Mouse (Mus musculus) mesoderm, embryonic 11.5 days (tissue): ENCODE measurements around the gene Ssbp3.

Source experiments
- DNase-seq: peaks from one replicate; pipeline ENCODE4 v3.0.0-alpha.2; 2012; ENCODE audit warnings: low read depth, low spot score

Gene Ssbp3

DNA sequence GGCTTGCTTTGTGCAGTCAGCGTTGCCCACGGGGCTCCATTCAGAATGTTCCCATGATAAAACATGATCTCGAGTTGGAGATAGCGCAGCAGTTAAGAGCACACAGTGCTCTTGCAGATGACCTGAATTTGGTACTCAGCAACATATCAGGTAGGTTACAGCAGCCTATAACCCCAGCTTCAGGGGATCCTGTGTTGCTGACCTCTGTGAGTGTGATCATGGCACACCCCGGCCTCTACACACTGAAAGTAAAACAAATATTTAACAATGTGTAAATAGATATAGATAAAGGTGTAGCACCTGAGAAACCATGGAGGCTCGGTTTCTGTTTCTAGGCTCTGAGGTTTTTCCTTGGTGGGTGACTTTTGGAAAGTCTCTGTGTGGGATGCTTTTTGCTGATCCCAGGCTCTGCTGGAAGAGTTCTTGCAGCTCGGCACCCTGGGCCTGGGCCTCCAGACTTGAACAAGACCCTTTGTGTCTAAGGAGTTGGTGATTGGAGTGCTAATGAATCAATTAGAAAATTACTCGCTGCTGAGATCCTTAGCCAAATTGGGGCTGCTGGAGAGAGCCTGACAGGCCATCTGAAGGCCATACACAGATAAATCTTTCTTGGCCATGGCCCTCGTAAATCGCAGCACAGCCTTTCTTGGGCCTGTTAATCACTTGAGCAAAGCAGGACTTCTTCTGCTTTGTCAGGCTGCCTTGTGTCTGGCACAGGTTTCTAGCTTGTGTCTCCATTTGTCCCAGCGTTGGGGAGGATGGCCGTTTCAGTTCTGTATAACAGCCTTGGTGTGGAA is 49.2 kb downstream of the Ssbp3 start:
- DNase-seq, result peak; percentile 51

DNA sequence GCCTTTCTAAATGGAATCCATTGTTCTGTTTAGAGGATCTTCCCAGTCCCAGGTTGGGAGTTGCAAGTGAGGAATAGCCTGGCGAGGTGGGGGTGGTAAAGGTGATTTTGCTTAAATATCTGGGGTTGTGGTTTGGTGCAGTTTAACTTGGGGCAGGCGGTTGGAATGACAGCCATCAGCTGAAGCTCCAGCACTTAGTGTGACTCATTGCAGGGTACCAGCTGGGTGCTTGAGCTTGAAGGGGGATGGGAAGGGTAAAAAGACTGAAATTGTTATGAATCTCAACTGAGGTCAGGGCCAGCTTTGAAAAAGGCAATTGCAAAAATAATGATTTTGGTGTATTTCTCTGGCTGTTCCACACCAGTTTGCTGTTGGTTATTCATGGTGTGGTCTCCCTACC is 50.0 kb downstream of the Ssbp3 start:
- no peak for DNase-seq

DNA sequence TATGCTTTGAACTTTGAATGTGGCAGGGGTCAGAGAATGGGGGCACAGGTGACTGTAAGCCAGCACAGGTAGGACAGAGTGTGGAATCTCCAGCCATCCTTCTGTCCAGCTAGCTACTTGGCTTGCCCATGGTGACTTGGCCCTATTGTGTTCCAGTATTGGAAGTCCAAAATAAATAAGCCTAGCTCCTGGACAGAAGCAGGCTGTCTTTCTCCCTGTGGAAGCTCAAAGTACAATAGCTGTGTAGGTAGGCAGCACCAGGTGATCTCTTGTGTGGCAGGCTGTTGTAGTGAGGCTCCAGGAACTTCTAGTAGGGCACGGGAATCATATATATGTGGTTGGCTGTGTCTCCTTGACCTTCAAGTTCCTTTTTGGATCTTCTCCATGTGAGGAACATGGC is 50.8 kb downstream of the Ssbp3 start:
- no peak for DNase-seq

DNA sequence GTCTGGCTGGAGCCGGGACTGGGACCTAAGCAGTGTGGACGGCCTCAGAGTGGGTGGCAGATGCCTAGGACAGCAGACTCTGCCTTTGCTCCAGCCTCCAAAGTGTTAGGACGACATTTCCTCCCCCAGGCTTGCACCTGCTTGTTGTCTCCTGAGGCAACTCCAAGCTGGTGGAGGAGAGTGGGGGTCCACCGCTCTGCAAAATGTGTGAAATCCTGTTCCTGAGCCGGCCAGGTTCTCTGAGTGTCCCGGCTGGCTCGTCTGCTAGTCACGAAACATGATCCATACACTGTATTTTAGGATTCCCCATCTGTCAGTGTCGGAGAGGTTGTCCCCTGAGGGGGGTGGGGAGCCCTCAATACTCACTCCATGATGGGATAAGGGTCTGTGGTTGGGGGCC is 53.9 kb downstream of the Ssbp3 start:
- no peak for DNase-seq

DNA sequence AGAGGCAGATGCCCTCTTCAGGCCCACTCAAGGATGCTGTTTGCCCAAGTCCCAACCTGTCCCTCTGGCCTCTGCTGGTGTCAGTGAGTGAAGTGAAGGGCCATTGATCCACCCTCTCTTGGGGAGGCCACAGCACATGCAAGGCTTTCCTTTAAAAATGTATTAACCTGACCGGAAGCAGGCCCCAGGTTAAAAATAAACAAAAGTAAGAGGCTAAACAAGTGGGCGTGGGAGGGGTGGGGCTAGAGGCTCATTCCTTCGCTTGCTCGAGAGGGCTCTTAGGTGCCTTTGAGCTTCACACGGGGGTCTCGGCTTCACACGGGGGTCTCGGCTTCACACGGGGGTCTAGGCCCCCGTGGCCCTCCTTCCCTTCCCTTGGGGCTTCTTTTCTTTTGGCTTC is 54.5 kb downstream of the Ssbp3 start:
- DNase-seq, result no peak

DNA sequence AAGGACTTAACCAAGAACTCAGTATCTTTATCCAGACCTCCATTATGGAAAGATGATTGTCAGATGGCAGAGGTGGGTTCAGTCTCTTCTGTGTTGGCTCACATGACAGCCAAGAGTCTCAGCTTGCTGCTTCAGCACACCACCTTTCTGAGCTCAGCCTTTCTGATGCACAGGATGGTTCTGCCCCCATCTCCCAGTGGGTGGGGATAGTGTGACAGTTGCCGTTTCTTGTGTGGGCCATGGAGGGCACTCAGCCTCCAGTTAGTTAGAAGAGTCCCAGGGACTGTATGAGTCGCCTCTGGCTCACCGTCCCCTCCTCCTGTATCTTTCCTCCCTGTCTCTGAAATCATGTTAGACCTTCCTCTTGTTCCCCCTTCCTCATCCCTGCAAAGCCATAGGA is 55.9 kb downstream of the Ssbp3 start:
- no peak for DNase-seq

DNA sequence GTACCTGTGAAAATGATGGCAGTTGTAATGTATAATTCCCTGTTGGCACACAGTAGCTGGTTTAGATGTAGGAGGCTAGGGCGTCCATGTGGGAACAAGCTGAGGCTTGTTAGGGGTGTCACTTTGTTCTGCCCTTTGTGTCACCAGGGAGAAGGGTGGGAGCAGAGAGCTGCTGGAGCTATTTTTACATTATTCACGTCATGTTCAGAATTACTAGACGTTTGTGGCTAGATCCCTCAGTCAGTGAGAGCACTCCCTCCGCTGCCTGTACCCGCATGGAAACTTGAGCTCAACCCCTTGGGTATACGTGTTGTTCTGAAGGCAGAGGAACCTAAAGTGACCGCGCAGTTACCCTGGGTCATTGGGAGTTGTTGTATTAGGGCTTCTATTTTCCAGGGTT is 58.4 kb downstream of the Ssbp3 start:
- DNase-seq, result no peak

DNA sequence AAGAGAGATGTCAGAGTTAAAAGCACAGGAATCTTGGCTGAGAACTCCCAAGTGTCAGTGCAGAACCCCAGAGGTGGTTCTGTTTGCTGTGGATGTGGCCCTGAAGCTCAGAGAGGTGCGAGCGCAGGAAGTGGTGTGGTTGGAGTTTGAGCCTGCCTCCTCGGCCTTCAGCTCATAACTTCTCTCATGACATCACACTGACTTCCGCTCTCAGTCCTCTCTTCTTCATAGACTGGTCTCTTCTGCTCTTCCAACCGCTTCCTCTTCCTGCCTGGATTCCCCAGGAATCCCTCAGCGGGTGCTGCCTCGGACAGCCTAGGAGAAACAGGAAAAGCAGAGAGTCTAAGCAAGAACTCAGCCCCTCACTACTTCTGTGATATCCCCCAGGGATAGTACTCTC is 60.3 kb downstream of the Ssbp3 start:
- no peak for DNase-seq

DNA sequence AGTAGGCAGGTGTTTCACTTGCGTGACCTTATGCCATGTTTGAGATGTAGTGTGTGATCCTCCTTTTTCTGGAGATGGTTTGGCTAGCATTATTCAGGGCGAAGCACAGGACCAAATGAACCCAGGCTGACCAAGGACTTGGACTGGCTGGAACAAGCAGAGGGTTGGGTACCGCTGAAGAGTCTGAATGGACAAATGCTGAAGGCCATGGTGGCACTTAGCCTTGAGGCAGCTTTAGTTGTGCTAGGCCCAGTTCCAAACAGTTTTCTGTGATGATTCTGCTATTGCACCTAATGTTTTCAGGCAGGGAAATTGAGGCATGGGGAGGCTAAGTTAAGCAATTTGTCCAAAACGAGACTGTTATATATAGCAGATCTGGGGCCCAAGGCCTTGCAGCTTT is 61.6 kb downstream of the Ssbp3 start:
- no peak for DNase-seq

DNA sequence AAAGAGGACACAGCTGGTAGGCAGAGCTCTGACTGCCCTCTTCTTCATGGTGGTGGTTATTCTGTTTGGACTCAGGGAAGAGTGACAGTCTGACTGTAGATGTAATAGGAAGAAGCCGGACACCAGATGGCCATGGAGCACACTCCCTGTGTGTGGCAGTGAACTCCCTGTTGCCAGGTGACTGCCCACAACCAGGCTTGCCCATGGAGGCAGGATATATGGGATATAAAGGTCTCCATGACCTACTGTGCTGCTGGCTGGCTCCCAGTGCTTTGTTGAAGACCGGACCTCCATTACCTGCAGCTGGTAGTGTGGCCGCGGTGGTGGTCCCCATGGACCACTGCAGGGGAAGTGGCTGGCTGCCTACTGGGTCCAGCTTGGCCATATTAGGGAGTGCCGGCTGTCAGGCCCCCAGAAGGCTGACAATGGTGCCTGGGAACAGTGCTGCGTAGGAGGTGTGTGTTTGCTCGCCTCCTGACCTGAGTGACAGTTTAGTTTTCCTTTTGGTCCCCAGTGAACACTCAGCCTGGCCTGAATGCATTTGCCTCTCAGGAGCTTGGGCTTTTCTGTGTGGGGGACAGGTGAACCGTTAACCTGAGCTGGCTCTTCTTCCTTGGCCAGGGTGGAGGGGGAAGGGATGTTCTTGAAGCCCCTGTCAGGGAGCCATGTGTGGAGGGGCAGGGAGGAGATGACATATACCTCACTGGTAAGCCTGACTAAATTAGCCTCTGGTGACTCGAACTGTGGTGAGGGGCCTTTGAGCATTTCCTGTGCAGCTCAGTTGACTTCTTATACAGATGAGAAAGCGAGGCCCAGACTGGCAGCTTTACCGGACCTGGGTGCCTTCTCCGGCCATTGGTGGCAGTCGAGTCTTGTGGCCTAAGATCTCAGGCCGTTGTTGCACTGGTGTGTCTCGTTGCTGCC is 62.2 kb downstream of the Ssbp3 start:
- no peak for DNase-seq

DNA sequence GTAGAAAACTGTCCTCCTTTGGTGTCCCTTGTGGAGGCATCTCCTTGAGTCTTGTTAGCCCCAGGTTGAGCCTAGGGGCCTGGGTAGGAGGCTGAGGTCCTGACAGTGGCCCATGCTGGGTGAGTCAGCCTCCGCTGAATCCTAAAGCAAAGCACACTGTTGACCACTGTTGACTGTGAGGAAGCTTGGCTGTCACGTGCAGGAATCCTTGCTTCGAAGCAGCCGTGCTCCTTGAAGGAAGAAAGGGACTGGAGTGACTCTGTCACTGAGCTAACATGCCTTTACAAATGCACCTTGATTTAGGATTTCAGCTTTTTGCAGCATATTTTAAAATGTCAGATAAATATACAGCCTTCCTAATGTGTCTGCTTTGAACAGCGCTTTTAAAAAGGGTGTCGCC is 64.8 kb downstream of the Ssbp3 start:
- no peak for DNase-seq

DNA sequence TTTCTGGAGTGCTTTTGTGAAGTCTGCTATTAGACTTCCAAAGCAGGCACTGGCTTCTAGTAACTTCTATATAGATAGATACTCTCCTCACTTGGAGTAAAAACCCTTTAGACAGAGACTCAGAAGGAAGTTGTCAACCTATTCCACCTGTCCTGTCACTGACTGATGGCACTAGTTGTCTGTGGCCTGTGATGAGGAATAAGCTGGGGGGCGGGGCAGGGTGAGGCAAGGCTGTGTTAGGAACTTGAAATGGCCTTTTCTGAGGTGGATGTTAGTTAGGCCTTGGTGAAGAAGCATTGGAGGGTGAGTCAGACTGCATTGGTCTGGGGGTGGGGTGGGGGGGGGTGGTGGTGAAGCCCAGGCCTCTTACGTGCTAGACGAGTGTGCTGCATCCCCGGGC is 65.4 kb downstream of the Ssbp3 start:
- DNase-seq, result no peak

DNA sequence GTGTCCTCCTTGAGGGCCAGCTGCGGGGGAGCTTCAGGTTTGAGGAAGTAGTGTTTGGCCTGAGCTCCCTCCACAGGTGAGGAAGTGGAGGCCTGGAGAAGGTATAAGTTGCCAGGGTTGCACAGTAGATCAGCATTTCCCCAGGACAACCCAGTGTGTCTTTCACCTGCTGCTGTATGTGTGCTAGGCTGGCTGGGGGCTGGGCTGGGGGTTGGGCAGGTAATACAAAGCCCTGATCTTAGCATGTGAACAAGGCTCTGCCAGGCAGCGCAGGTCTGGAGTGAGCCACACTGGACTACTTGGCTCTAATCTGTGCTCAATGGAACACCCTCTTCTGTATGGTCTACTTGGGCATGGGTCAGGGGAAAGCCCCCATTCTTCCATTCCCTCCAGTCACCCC is 66.1 kb downstream of the Ssbp3 start:
- no peak for DNase-seq

DNA sequence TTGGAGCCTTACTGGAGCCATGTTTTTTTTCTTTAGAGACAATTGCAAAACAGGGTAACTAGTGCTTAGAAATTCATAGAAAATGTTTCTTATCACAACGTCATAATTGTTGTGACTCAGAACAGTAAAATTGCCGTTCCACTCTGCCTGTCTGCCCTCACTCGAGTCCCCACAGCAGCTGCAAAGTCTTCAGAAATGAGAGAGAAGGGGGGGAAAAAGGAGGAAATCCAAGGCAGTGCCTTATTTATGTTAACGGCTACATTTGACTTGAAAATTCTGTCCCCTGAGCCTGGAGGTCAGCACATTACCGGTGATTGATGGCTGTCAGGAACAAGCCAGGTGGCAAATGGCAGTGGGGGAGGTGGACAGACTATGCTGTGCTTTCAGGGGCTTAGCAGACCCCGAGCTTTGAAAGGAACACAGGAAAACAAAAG is 66.7 kb downstream of the Ssbp3 start:
- peak; percentile 90 for DNase-seq

DNA sequence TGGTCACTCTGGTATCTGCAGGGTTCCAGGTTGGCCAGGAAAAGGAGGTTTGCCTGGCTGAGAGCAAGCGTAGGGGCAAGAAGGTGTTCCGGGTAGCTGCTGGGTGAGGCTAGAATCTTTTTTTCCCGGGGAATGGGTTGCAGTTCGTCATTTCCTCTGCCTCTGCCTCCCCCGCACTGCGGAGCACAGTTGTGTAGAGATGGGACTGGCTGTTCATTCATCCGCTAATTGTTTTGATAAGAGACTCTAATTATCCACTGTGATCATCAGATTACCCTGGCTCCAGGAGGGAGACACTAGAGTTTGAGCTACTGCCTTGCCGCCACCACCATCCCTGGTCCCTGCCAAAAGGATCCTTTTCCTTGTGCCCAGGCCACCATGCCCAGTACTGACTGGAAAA is 67.9 kb downstream of the Ssbp3 start:
- DNase-seq, result no peak

DNA sequence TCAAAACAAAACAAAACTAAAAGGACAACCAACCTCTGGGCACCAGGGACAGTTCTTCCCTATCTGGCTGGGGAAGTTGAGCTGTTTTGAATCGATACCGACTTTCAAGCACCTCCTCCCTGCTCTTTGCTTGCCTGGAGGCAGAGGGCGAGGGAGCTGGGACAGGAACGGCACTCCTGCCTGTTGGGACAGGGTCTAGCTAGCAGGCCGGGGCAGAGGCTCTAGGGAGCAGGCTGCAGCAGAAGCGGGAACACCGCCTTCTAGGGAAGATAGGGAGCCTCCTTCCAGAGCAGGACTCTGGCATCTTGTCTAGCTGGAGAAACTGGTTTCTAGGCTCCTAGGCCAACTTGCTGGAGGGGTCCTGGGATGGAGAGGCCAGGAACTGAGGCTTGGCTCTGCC is 70.2 kb downstream of the Ssbp3 start:
- DNase-seq, result no peak

DNA sequence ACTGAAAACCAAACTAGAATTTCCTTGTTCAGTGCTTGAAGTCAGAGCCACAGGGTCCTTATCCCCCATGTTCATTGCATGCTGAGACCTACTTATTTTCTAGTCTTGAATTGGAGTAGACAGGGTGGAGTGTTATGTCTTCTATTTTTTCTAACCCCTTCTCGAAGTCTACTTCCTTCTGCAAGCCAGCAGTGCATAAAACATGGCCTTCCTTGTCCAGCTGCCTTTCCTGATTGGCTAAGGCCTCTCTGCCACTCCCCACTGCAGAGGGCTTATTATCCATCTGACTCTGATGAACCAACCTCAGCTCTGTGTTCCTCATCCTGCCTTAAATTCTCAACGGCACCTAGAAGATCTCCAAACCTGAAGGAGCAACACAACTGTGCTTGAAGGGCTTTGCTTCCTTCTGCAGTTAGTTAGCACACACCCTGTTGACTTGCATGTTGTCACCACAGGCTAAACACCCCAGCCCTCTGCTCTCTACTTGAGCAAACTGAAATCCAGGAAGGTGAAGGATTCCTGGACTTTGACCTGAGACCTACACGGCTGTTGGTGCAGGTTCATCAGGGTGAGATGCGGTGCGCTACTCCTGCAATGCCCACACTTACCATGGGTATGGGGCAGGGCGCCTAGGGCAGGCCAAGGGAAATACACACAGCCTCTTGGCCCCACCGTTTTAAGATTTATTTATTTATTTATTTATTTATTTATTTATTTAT is 71.0 kb downstream of the Ssbp3 start:
- no peak for DNase-seq

DNA sequence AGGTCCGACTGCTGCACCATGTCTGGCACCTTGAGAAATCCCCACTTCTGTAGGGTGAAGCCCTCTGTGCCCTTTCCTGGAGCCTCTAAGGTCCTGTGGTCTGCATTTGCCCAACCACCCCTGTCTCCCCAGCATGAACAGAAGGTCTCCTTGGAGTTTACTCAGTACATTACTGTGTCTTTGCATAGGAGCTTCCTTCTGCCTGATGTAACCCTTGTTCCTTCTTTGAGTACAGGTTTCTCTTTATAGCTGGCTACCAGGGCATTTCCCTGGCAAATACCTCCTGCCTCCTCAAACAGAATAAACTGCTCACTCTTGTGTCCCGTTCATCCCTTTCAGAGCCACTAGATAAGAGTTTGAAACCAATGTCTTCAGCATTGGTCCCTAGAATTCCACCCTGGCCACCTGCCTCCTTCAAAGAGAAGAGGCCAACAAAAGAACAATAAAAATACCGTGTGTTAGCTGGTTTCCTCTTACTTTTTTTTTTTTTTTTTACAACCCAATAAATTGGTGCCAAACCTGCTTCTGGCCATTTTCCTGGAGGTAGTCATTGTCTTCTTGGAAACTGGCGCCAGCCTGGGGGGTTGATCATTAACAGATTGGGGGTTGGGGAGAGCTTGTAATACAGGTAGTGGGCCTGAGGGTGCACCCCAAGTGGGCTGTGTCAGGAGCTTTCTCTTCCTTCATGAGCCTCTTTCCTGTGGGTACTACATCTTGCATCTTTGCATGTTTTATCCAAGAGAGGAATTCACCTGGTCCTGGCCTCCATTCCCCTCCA is 72.0 kb downstream of the Ssbp3 start:
- DNase-seq, result no peak

DNA sequence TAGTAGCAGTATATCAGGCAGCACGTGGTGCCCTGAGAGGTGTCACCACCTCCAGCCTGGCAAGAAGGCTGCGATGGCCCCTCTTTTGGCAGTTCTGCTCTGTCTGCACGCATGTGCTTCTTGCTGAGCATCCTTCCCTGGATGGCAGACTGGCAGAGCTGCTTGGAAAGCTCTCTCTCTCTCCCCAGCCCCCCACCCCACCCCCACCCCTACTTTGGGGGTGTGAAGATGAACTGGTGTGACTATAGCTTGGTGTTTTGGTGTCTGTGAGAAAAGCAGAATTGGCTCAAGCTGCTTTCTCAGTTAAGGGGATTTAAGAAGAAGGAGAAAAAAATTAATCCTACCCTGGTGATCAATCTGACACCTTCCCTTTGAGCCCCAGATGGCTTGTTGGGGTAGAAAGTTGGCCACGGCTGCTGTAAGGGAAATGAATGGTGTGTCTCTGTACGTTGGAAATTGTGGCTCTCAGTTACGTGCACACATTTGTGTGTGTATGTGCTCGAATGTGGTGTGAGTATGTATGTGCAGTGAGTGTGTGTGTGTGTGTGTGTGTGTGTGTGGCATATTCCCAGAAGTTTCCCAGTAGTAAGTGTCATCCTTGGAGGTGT is 73.5 kb downstream of the Ssbp3 start:
- DNase-seq, result no peak

DNA sequence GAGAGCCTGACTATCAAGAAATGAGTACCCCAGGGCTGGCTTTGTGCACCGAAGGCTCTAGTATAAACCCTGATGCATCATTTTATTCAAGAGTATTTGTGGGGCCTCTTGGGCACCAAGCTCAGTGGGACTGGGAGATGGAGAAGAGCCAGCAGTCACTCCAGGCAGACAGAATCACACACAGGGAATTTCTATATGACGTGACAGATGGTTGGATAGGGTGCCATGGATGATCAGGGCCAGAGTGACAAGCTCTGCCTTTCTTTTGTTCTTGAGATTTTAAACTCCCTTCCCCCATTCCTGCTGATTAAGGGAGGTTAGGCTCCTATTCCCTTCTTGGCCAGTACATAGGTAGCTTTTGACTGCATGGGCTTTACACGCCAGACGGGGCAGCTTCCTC is 74.8 kb downstream of the Ssbp3 start:
- no peak for DNase-seq
